Mouse (Mus musculus): ENCODE measurements around the gene F2rl1. TPM values are rescaled to one million over a fixed set of nuclear protein-coding genes. Genes with fewer than 3 reads are reported as not detected.

Gene F2rl1
- polyA plus RNA-seq, 1 experiment from 2014 or later, result 10.7 TPM

DNA sequence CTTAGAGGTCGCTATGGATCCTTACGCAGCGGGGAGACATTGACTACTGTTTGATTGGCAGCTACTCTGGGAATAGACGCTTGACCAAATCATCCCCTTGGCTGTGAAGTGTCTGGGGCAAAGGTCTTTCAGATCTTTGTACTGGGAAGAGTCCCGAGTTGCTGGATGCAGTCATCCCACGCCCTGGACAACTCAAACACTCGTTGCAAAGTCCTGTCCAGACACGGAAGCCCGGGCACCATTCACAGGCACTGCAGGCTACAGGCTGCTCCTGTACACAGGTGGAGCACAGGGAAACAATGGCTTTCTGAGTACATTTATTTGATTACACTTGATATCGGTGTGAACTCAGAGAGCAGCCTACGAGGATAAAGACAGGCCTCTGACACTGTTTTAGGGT lies 33.7 kb downstream of the F2rl1 start:
- Histone ChIP-seq H3K36me3 (ENCODE audit: control insufficient read depth, insufficient read depth, low read length) (no peaks in the 10 kb centered on the region), H3K9ac (ENCODE audit: low read length) (no peak overlapping the region), H3K9me3 (ENCODE audit: control insufficient read depth, low read length) (no peaks in the 10 kb centered on the region), H3K27me3 (ENCODE audit: control insufficient read depth, insufficient read depth, low read length) (no peaks in the 10 kb centered on the region), H3K27ac (replicated peaks) (no peak overlapping the region), H3K4me2 (replicated peaks; ENCODE audit: low read depth) (no peak overlapping the region), H3K4me3 (ENCODE audit: low read depth, low read length) (no peak overlapping the region), H3K4me1 (replicated peaks; ENCODE audit: control insufficient read depth, insufficient read depth) (0 out of 2 replicates have a peak, but pooled peaks cover 5% of the 10 kb centered on the region)
- DNase-seq (ENCODE audit: low spot score) (peak; percentile 74), ATAC-seq (ENCODE audit: low FRiP score, low TSS enrichment) (peak; percentile 88)
- WGBS, result 54% methylated on average over 11 of the region's 11 CpGs
- TF ChIP-seq CTCF (IDR thresholded peaks at IDR 0.05; ENCODE audit: low read depth) (no peak), EP300 (optimal IDR thresholded peaks at IDR 0.05) (no peak)

DNA sequence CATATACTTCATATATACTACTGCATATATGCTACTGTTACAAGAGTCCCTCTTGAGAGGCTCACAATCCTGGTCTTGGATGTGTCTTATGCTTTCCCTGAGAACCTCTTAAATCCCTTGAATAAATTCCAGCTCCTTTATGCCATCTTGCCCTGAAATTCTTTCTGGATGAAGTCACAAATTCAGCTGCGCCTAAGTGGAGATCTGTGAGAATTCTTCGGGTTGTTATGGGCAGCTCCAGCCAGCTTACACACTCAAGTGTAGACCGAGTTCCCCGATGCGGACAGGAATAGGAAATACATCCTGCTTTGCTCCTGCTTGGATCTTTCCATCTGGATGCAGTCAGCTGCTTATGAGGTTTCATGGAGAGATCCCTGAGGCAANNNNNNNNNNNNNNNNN lies 40.4 kb downstream of the F2rl1 start:
- Histone ChIP-seq H3K4me1 (replicated peaks; ENCODE audit: control insufficient read depth, insufficient read depth) (no peaks in the 10 kb centered on the region), H3K36me3 (ENCODE audit: control insufficient read depth, insufficient read depth, low read length) (no peaks in the 10 kb centered on the region), H3K4me2 (replicated peaks; ENCODE audit: low read depth) (no peak overlapping the region), H3K9me3 (ENCODE audit: control insufficient read depth, low read length) (no peaks in the 10 kb centered on the region), H3K4me3 (ENCODE audit: low read depth, low read length) (no peak overlapping the region), H3K9ac (ENCODE audit: low read length) (no peak overlapping the region), H3K27ac (replicated peaks) (no peak overlapping the region), H3K27me3 (ENCODE audit: control insufficient read depth, insufficient read depth, low read length) (no peaks in the 10 kb centered on the region)
- WGBS, result 23% methylated on average over 5 of the region's 5 CpGs
- no peak for DNase-seq (ENCODE audit: low spot score)
- no peak for ATAC-seq (ENCODE audit: low FRiP score, low TSS enrichment)
- TF ChIP-seq EP300 (optimal IDR thresholded peaks at IDR 0.05) (no peak), CTCF (IDR thresholded peaks at IDR 0.05; ENCODE audit: low read depth) (no peak)

DNA sequence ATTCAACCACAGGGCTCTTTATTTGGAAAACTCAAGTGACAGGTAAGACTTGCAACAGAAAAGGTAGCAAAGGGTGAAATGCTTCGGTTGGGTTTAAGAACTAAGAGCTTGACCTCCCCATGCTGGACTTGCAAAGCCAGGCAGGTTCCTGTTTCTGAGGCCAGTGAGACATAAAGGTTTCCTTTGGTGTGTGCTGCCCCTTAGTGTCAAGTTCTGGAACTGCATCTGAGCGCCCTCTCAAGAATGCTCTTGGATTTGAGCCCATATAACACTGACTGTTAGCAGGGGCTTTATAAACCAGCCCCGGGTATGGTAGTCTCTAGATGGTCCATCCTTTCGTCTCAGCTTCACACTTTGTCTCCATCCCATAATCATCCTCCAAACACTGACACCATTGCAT lies 43.6 kb downstream of the F2rl1 start:
- no peak overlapping the region for H3K4me3 ChIP-seq (ENCODE audit: low read depth, low read length)
- peak; percentile 90 for TF ChIP-seq CTCF (IDR thresholded peaks at IDR 0.05; ENCODE audit: low read depth)
- no peak for TF ChIP-seq EP300 (optimal IDR thresholded peaks at IDR 0.05)
- peak; percentile 64; the same call in 1 of the 2 replicates for ATAC-seq (ENCODE audit: low FRiP score, low TSS enrichment)
- H3K27me3 ChIP-seq (ENCODE audit: control insufficient read depth, insufficient read depth, low read length), result no peaks in the 10 kb centered on the region
- no peak overlapping the region for H3K4me2 ChIP-seq (replicated peaks; ENCODE audit: low read depth)
- H3K4me1 ChIP-seq (replicated peaks; ENCODE audit: control insufficient read depth, insufficient read depth), result no peaks in the 10 kb centered on the region
- H3K36me3 ChIP-seq (ENCODE audit: control insufficient read depth, insufficient read depth, low read length), result no peaks in the 10 kb centered on the region
- H3K27ac ChIP-seq (replicated peaks), result no peak overlapping the region
- no peak overlapping the region for H3K9ac ChIP-seq (ENCODE audit: low read length)
- 11% methylated on average over 4 of the region's 4 CpGs for WGBS
- H3K9me3 ChIP-seq (ENCODE audit: control insufficient read depth, low read length), result no peaks in the 10 kb centered on the region
- peak; percentile 81 for DNase-seq (ENCODE audit: low spot score)

DNA sequence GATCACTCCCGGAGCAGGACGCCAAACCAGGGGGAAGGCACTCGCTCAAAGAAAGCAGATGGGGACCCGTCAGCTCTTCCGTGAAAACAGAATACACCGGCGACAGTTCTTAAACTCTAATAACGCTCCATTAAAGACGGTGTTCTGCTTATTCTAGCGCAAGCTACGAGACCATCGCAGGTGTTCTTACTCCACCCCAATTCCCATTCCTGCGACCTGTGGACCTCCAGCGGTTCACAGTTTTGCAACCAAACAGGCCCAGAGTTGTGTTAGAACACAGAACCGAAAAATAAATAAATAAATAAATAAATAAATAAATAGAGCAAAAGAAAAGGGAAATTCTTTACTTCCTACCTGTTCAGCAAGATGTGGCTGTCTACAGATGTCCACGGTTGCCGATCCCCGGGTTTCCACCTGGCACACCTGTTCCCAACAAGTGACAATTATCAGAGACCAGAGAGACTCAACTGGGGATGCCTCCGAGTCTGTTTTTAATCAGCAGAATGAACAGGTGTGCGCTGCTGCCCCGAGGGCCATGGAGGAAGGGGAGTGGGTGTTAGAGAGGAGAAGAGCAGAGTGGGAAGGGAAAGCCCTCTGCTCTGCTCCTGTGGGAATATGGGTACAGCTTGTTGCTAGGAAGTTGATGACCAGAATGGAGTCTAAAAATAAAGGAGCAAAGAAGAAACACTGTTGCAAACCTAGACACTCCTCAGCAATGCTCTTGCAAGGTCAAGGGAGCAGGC lies 46.2 kb downstream of the F2rl1 start, which contains the start of gene S100z:
Gene S100z (minus strand): TSS at position 51 of the 743 bp plus-strand sequence.
- DNase-seq (ENCODE audit: low spot score), result no peak
- Histone ChIP-seq H3K4me2 (replicated peaks; ENCODE audit: low read depth) (no peak within 1 kb of the TSS), H3K4me1 (replicated peaks; ENCODE audit: control insufficient read depth, insufficient read depth) (no peaks in the 10 kb centered on the region), H3K36me3 (ENCODE audit: control insufficient read depth, insufficient read depth, low read length) (no peaks in the 10 kb centered on the region), H3K9me3 (ENCODE audit: control insufficient read depth, low read length) (no peaks in the 10 kb centered on the region), H3K9ac (ENCODE audit: low read length) (no peak within 1 kb of the TSS), H3K4me3 (ENCODE audit: low read depth, low read length) (no peak within 1 kb of the TSS), H3K27ac (replicated peaks) (no peak within 1 kb of the TSS), H3K27me3 (ENCODE audit: control insufficient read depth, insufficient read depth, low read length) (no peaks in the 10 kb centered on the region)
- no peak for TF ChIP-seq EP300 (optimal IDR thresholded peaks at IDR 0.05)
- no peak for TF ChIP-seq CTCF (IDR thresholded peaks at IDR 0.05; ENCODE audit: low read depth)
- ATAC-seq (ENCODE audit: low FRiP score, low TSS enrichment), result no peak
- WGBS, result 89% methylated on average over 21 of the region's 21 CpGs

DNA sequence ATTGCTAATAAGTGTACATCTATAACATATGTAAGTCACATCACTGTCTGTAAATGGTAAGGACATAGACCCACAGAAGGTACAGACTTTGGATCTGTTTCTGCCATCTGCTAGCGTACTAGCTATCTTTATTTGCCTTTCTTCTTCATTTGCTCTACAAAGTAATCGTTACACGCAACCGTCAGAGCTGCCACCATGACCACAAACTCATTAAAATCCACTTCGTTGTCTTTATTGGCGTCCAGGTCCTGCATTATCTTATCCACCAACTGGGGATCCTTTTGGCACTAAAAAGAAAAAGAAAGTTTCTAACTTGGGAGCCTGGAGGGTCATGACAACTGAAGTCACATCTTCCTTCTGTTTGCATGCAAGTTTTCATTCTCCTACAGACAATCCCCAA lies 47.9 kb downstream of the F2rl1 start:
- Histone ChIP-seq H3K4me1 (replicated peaks; ENCODE audit: control insufficient read depth, insufficient read depth) (no peaks in the 10 kb centered on the region), H3K36me3 (ENCODE audit: control insufficient read depth, insufficient read depth, low read length) (no peaks in the 10 kb centered on the region), H3K27ac (replicated peaks) (no peak overlapping the region), H3K9me3 (ENCODE audit: control insufficient read depth, low read length) (no peaks in the 10 kb centered on the region), H3K4me3 (ENCODE audit: low read depth, low read length) (no peak overlapping the region), H3K27me3 (ENCODE audit: control insufficient read depth, insufficient read depth, low read length) (no peaks in the 10 kb centered on the region), H3K9ac (ENCODE audit: low read length) (no peak overlapping the region), H3K4me2 (replicated peaks; ENCODE audit: low read depth) (no peak overlapping the region)
- 74% methylated on average over 6 of the region's 6 CpGs for WGBS
- DNase-seq (ENCODE audit: low spot score), result no peak
- TF ChIP-seq CTCF (IDR thresholded peaks at IDR 0.05; ENCODE audit: low read depth), result no peak
- no peak for TF ChIP-seq EP300 (optimal IDR thresholded peaks at IDR 0.05)
- no peak for ATAC-seq (ENCODE audit: low FRiP score, low TSS enrichment)

DNA sequence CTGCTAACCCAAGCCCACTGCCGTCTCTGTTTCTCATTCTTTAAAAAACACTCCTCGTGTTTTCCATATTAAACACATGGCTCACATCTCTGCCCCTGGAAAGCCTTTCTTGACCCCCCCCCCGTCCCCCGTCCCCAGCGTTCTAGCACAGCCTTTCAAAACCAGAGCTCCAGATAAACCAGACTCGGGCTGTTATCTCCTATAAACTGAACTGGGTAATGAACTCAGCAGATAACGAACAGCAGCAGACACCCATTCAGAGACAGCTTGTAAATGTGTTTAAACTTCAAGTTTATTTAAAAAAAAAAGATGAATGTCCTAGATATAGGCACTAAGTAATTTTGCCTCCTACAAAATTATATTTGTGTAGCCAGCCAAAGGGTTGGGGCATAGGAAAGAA lies 49.9 kb downstream of the F2rl1 start:
- H3K9me3 ChIP-seq (ENCODE audit: control insufficient read depth, low read length), result no peaks in the 10 kb centered on the region
- no peaks in the 10 kb centered on the region for H3K36me3 ChIP-seq (ENCODE audit: control insufficient read depth, insufficient read depth, low read length)
- H3K27me3 ChIP-seq (ENCODE audit: control insufficient read depth, insufficient read depth, low read length), result no peaks in the 10 kb centered on the region
- no peak overlapping the region for H3K27ac ChIP-seq (replicated peaks)
- DNase-seq (ENCODE audit: low spot score) (no peak), ATAC-seq (ENCODE audit: low FRiP score, low TSS enrichment) (no peak)
- no peak overlapping the region for H3K4me2 ChIP-seq (replicated peaks; ENCODE audit: low read depth)
- no peaks in the 10 kb centered on the region for H3K4me1 ChIP-seq (replicated peaks; ENCODE audit: control insufficient read depth, insufficient read depth)
- no peak overlapping the region for H3K9ac ChIP-seq (ENCODE audit: low read length)
- 24% methylated on average over 7 of the region's 7 CpGs for WGBS
- TF ChIP-seq CTCF (IDR thresholded peaks at IDR 0.05; ENCODE audit: low read depth) (no peak), EP300 (optimal IDR thresholded peaks at IDR 0.05) (no peak)
- no peak overlapping the region for H3K4me3 ChIP-seq (ENCODE audit: low read depth, low read length)

Measured in stomach, postnatal 0 days (tissue).